In genomic region chr10:84960380-84960930, GRCm38 (mm10) we compare ENCODE assay signal across 26 mouse cellular contexts. TPM values are rescaled to one million over a fixed set of nuclear protein-coding genes. Genes with fewer than 3 reads are reported as not detected.
DNase-seq lines count a peak whose midpoint lies in the region; ATAC-seq and TF ChIP-seq lines count a peak whose summit lies in the region.
"Had no signal": no experiment of that assay in that cellular context is flagged by ENCODE, and none has a peak within 500 bp of the region (broad histone marks: within the 10 kb centered on the region; RNA-seq: fewer than 3 reads in every experiment).

No protein-coding gene starts in this region.

- no peak overlapping the region for H3K4me3 ChIP-seq in midbrain, embryonic 14.5 days (replicated peaks; ENCODE audit: low read depth, low read length)
- H3K4me3 ChIP-seq in midbrain, embryonic 16.5 days (ENCODE audit: low read depth, low read length), result no peak overlapping the region
- no peak overlapping the region for H3K4me3 ChIP-seq in forebrain, postnatal 0 days (ENCODE audit: low read depth, low read length)
- H3K4me3 ChIP-seq: embryonic facial prominence, embryonic 15.5 days; forebrain, embryonic 12.5 days; hindbrain, embryonic 13.5 days; kidney, embryonic 15.5 days; limb, embryonic 12.5 days; liver, embryonic 15.5 days; midbrain, embryonic 10.5 days; stomach, embryonic 15.5 days had no signal

- intact Hi-C loops in heart, postnatal 25 days (cut with DNase I), result no loop called here

- H3K4me2 ChIP-seq in midbrain, embryonic 14.5 days (ENCODE audit: low read length), result no peak overlapping the region
- no peak overlapping the region for H3K4me2 ChIP-seq in midbrain, embryonic 16.5 days (ENCODE audit: low read length)
- H3K4me2 ChIP-seq in forebrain, postnatal 0 days (ENCODE audit: low read depth), result no peak overlapping the region
- H3K4me2 ChIP-seq: embryonic facial prominence, embryonic 15.5 days; forebrain, embryonic 12.5 days; heart, embryonic 11.5 days; hindbrain, embryonic 13.5 days; kidney, embryonic 15.5 days; limb, embryonic 12.5 days; liver, embryonic 15.5 days; lung, embryonic 14.5 days; stomach, embryonic 15.5 days had no signal

- no peak overlapping the region for H3K27ac ChIP-seq in midbrain, embryonic 14.5 days (replicated peaks; ENCODE audit: low read depth, low read length)
- no peak overlapping the region for H3K27ac ChIP-seq in midbrain, embryonic 16.5 days (ENCODE audit: low read length)
- no peak overlapping the region for H3K27ac ChIP-seq in forebrain, postnatal 0 days (ENCODE audit: low read depth, low read length)
- H3K27ac ChIP-seq: embryonic facial prominence, embryonic 15.5 days; forebrain, embryonic 12.5 days; hindbrain, embryonic 13.5 days; kidney, embryonic 15.5 days; limb, embryonic 12.5 days; liver, embryonic 15.5 days; midbrain, embryonic 10.5 days; stomach, embryonic 15.5 days had no signal

- 22% methylated on average over 12 of the region's 12 CpGs for WGBS in midbrain, embryonic 14.5 days
- whole genome bisulfite sequencing in midbrain, embryonic 16.5 days, result 27% methylated on average over 12 of the region's 12 CpGs
- 38% methylated on average over 12 of the region's 12 CpGs for WGBS in forebrain, postnatal 0 days

- ATAC-seq in midbrain, embryonic 14.5 days (ENCODE audit: low FRiP score, low TSS enrichment), result no peak
- no peak for ATAC-seq in midbrain, embryonic 16.5 days
- ATAC-seq in forebrain, postnatal 0 days, result no peak
- ATAC-seq in cerebellum, adult (ENCODE audit: insufficient number of reproducible peaks, low FRiP score, low TSS enrichment), result no peak
- ATAC-seq: intestine, postnatal 0 days had no signal

- no peaks in the 10 kb centered on the region for H3K9me3 ChIP-seq in midbrain, embryonic 14.5 days (ENCODE audit: control insufficient read depth, low read length)
- no peaks in the 10 kb centered on the region for H3K9me3 ChIP-seq in midbrain, embryonic 16.5 days (replicated peaks; ENCODE audit: control insufficient read depth, low read length, poor library complexity, severe bottlenecking)
- H3K9me3 ChIP-seq in forebrain, postnatal 0 days (ENCODE audit: low read length), result no peaks in the 10 kb centered on the region
- H3K9me3 ChIP-seq: embryonic facial prominence, embryonic 15.5 days; forebrain, embryonic 12.5 days; hindbrain, embryonic 13.5 days; kidney, embryonic 15.5 days; limb, embryonic 12.5 days; liver, embryonic 15.5 days; midbrain, embryonic 10.5 days; stomach, embryonic 15.5 days had no signal

- H3K36me3 ChIP-seq in midbrain, embryonic 14.5 days (ENCODE audit: control insufficient read depth, insufficient read depth, low read length), result peaks cover 23% of the 10 kb centered on the region
- H3K36me3 ChIP-seq in midbrain, embryonic 16.5 days (ENCODE audit: control insufficient read depth, insufficient read depth, low read length), result 0 out of 2 replicates have a peak, but pooled peaks cover 3% of the 10 kb centered on the region
- H3K36me3 ChIP-seq in forebrain, postnatal 0 days (ENCODE audit: insufficient read depth), result peaks cover 10% of the 10 kb centered on the region; the same call in 1 of the 2 replicates

- no peak for TF ChIP-seq CTCF in forebrain, postnatal 0 days (IDR thresholded peaks at IDR 0.05; ENCODE audit: low read depth)

- no peak overlapping the region for H3K9ac ChIP-seq in midbrain, embryonic 14.5 days (replicated peaks; ENCODE audit: low read length)
- no peak overlapping the region for H3K9ac ChIP-seq in midbrain, embryonic 16.5 days (ENCODE audit: low read depth, low read length)
- no peak overlapping the region for H3K9ac ChIP-seq in forebrain, postnatal 0 days
- H3K9ac ChIP-seq: embryonic facial prominence, embryonic 15.5 days; forebrain, embryonic 12.5 days; hindbrain, embryonic 13.5 days; kidney, embryonic 15.5 days; limb, embryonic 12.5 days; liver, embryonic 15.5 days; lung, embryonic 14.5 days; stomach, embryonic 15.5 days had no signal

- peak; percentile 74 for DNase-seq in heart, adult 11 months
- DNase-seq in heart, postnatal 25 days (ENCODE audit: low spot score), result no peak
- peak; percentile 30 for DNase-seq in midbrain, embryonic 14.5 days
- DNase-seq in mesoderm, embryonic 11.5 days (ENCODE audit: low read depth, low spot score), result peak; percentile 34
- DNase-seq in forebrain, postnatal 0 days, result no peak
- DNase-seq: adrenal gland, postnatal 14 days; cerebellum, adult 2 months; cerebellum, postnatal 25 days; gastrocnemius, postnatal 25 days; heart, adult 18-20 months; heart, postnatal 4 days; lung, embryonic 14.5 days; lung, postnatal 14 days; right cerebral cortex, postnatal 14 days had no signal

- H3K4me1 ChIP-seq in midbrain, embryonic 14.5 days (ENCODE audit: control insufficient read depth, insufficient read depth, low read length), result peaks cover 6% of the 10 kb centered on the region; the same call in 1 of the 2 replicates
- H3K4me1 ChIP-seq in midbrain, embryonic 16.5 days (ENCODE audit: control insufficient read depth, insufficient read depth, low read length), result no peaks in the 10 kb centered on the region
- H3K4me1 ChIP-seq in forebrain, postnatal 0 days (ENCODE audit: insufficient read depth), result 0 out of 2 replicates have a peak, but pooled peaks cover 4% of the 10 kb centered on the region
- H3K4me1 ChIP-seq: limb, embryonic 12.5 days had no signal

- no peaks in the 10 kb centered on the region for H3K27me3 ChIP-seq in midbrain, embryonic 14.5 days (ENCODE audit: control insufficient read depth, insufficient read depth, low read length)
- H3K27me3 ChIP-seq in midbrain, embryonic 16.5 days (ENCODE audit: control insufficient read depth, insufficient read depth, low read depth, low read length), result no peaks in the 10 kb centered on the region
- no peaks in the 10 kb centered on the region for H3K27me3 ChIP-seq in forebrain, postnatal 0 days (ENCODE audit: insufficient read depth, low read length)
- H3K27me3 ChIP-seq: embryonic facial prominence, embryonic 15.5 days; forebrain, embryonic 12.5 days; hindbrain, embryonic 13.5 days; kidney, embryonic 15.5 days; limb, embryonic 12.5 days; liver, embryonic 15.5 days; stomach, embryonic 15.5 days had no signal

RNA-seq across cellular contexts. Expression of gene Ric8b, which starts 43.0 kb away (rescaled TPM):
- total RNA-seq in heart, postnatal 25 days (2021), result 10 to 100 TPM; 30.1 to 32.3 TPM
- polyA plus RNA-seq in midbrain, embryonic 14.5 days (2014; fragmentation: Nextera tagmentation; extraction: Ambion mirVana), result 44.7 and 48.5 TPM in 2 replicates
- polyA plus RNA-seq in midbrain, embryonic 16.5 days (2015; fragmentation: Nextera tagmentation; extraction: Ambion mirVana), result 49.3 and 51.0 TPM in 2 replicates
- 48.2 and 63.8 TPM in 2 replicates for total RNA-seq in forebrain, postnatal 0 days (2014; rRNA removed)
- 20.2 and 31.5 TPM in 2 replicates for polyA plus RNA-seq in forebrain, postnatal 0 days (2015; fragmentation: Nextera tagmentation; extraction: Ambion mirVana)

Comparison
In these comparisons a context has a peak if more than half of its experiments do, and no peak if none do; other contexts are left out.
1. DNase-seq: peak in heart, adult 11 months (single experiment), midbrain, embryonic 14.5 days (single experiment) and mesoderm, embryonic 11.5 days (single experiment); none in heart, postnatal 25 days (single experiment) and forebrain, postnatal 0 days (single experiment).